Mouse (Mus musculus): ENCODE results near the gene Casq1.

DNA sequence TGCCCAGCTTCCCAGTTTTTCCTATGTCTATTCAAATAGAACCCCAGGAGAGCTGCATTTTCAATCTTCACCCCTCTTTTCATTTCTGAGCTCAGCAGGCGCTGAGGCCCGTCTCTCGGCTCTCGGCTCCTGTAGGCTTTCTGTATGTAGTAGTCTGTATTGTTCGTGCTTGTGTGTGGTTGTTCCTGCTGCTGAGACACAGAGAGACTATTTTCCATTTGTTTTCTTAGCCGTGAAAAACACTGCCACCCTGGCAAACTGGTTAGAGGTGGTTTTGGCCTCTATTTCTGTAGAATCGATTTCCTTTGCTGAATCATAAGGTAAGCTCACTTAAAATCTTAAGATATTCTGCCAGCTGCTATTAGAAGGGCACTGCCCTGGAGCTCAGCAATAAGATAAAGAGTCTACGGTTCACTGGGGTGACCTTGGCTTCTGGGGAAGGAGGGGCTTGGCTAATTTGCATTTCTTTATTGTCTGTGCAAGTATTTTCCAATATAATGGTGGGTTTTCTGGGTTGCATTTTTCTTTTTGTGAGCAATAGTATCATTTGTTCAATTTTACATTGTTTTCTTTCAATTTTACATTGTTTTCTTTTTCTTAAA, 41.9 kb upstream of the Casq1 start, which contains the start of gene Igsf8:
- TF ChIP-seq CTCF (IDR thresholded peaks at IDR 0.05; ENCODE audit: borderline replicate concordance, extremely low read depth, insufficient read depth, insufficient read length), result no peak
- no peak for TF ChIP-seq POLR2A (IDR thresholded peaks at IDR 0.05; ENCODE audit: borderline replicate concordance, extremely low read depth, insufficient read depth, insufficient read length, poor library complexity, severe bottlenecking)
